Mouse (Mus musculus): ENCODE results near the gene Sik1. TPM values are rescaled to one million over a fixed set of nuclear protein-coding genes. Genes with fewer than 3 reads are reported as not detected.
A peak's percentile ranks its signal among the peaks of the same experiment; 100 is the strongest.

The Sik1 gene
- polyA plus RNA-seq, 1 experiment, result 14.1 TPM

DNA sequence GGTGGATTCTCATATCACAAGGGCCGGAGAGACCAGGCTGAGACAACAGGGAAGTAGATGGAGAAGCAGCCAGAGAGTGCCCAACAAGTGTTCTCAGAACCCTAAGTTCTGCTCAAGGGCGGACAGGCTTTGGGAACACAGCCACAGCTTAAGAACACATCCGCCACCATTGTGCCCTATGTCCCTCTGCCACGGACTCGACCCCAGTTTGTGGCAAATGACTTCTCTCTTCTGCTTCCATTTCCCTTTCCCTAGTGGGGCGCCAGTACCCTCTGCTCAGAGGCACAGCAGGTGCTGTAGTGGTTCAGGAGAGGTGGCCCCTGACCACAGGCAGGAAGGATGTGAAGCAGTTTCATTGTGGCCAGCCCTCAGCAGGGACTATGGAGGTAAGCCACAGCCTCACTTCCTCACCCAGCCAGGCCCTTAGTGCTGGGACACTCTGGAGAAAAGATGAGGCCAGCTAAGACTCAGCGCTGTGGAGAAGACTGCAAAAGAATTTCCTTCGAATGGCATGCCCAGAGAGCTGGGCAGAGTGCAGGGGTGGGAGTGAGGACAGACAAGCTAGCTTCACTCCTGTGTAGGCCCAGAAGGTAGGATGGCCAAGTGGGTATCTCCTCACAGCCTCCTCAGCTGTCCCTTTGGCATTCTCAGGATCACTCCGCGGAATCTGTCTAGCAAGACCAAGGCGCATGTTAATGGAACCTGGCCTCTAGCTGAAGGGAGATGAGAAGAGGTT, 19.9 kb downstream of the Sik1 start:
- no peak for DNase-seq (ENCODE audit: extremely low spot score in 1 of 2, low spot score in 1 of 2)

GRCm38 (mm10) chr17:31834320-31835065, 21.1 kb downstream of the Sik1 start:
- no peak for DNase-seq (ENCODE audit: extremely low spot score in 1 of 2, low spot score in 1 of 2)

DNA sequence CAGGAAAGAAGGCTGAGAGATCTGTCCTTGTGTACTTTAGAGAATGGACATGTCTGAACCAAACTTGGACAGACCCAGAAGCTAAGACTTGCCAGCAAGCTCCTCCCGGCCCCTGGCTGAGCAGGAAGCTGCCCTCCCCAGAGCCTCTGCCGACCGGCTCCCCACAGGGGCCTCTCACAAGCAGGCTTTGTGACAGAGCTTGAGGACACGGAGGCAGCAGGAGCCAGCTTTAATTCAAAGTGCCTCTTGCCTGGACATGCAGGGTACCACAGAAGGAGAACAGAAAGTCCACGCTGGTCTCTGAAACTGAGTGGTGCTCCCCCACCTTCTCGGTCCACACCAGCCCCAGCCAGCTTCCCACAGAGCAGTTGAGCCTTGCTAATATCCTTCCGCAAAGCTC, 21.9 kb downstream of the Sik1 start:
- no peak for DNase-seq (ENCODE audit: extremely low spot score in 1 of 2, low spot score in 1 of 2)

DNA sequence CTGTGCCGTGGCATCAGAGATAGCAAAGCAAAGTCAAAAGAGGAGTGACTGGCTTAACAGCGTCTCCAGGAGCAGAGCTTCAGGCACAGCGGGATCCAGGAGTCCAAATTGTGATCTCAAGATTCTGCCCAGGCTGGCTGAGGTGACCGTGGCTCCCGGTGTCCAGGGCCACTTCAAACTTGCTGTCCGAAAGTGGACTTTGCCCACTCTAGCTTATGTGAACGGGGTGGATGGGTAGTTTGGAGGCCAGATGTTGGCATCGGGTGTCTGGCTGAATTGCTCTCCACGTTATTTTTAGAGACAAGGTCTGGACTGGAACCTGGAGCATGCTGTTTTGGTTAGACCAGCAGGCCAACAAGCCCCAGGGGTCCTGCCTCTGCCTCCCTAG, 23.0 kb downstream of the Sik1 start:
- DNase-seq (ENCODE audit: extremely low spot score in 1 of 2, low spot score in 1 of 2), result no peak

- no peak for DNase-seq (ENCODE audit: extremely low spot score in 1 of 2, low spot score in 1 of 2)
Measured at GRCm38 (mm10) chr17:31831866-31832576, 23.6 kb downstream of the Sik1 start.

DNA sequence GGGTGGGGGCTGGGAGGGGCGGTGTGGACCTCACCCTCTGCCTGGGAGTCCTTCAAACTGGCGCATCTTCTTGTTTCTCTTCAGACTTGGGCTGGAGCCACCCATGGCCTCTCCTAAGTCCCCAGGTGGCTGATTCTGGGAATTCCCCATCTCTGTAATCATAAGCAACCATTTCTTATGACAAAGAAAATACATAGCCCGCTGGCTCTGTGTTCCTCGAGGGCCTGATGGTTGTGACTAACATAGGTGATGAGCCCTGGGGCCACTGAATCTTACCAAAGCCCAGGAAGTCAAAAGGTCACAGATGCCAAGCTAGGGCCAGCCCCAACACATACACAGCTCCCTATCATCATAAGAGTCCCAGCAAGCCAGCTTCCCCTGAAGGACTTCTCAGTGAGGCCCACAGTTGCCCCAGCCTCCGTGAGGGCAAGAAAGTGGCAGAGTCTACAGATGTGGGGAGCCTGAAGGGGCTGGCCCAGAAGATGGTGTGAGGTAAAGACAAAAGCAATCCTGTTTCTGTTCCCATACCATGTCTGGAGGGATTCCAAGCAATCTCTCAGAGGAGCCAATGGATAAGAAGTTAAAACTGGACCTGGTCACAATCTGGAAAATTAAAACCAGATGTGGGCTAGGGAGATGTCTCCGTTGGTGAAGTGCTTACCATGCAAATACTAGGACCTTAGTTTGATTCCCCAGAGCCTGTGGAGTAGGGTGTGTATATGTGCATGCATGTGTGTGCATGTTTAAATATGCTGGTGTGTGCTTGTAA, 24.3 kb downstream of the Sik1 start:
- no peak for DNase-seq (ENCODE audit: extremely low spot score in 1 of 2, low spot score in 1 of 2)

GRCm38 (mm10) chr17:31830506-31831075, 25.0 kb downstream of the Sik1 start:
- no peak for DNase-seq (ENCODE audit: extremely low spot score in 1 of 2, low spot score in 1 of 2)

GRCm38 (mm10) chr17:31828916-31829315, 26.7 kb downstream of the Sik1 start:
- no peak for DNase-seq (ENCODE audit: extremely low spot score in 1 of 2, low spot score in 1 of 2)

DNA sequence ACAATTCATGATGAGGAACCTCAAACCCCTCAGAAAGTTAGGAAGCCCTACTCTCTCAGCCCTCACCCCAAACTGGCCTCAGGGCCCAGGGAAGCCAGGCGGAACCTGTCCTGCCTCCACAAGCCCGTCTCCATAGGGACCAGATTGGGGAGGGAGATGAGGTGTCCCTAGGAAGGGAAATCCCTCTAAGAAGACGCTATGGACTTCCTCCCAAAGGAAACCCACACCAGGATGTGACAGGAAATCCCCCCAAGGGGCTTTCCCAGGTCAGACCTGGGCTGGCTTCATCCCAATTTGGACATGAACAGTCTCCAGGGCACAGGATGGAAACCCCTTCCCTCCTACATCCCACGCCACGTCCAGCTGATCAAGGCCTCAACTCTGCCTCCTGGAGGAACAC, 27.5 kb downstream of the Sik1 start:
- no peak for DNase-seq (ENCODE audit: extremely low spot score in 1 of 2, low spot score in 1 of 2)

DNA sequence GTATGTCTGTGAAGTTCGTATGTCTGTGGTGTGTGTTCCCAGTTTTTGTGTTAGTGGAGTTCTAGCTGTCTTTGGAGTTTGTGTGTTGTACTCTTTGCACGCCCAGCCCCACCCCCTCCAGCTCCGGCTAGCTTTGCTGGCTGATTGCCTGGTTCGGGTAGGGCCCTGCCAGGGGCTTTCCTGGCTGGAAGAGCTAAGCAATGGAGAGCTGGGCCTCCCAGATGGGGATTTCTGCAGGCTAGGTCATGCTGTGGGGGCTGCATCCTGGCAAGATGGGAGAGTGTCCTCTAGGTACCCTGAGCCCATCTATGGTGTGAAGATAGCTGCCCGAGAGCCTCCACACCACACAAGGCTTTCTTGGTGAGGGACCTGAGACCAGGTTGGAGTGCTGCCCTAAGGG, 28.4 kb downstream of the Sik1 start:
- DNase-seq (ENCODE audit: extremely low spot score in 1 of 2, low spot score in 1 of 2), result no peak

DNA sequence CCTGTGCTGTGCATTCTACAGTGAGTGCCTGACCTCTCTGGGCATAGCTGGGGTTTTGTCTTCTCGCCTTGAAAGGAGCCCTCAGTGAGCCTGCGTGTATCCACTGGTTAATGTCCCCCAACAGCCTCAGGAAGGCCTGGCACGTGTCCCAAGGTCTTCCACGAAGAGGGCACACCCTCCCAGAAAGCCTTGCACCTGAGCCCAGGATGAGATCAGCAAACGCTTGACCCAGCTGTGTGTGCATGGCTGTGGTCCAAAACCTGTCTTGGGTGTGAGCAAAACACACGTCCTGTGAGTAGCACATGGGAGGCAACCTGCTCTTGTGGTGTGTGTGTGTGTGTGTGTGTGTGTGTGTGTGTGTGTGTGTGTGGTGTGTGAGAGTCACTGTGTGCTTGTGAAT, 28.9 kb downstream of the Sik1 start:
- DNase-seq (ENCODE audit: extremely low spot score in 1 of 2, low spot score in 1 of 2), result no peak

DNA sequence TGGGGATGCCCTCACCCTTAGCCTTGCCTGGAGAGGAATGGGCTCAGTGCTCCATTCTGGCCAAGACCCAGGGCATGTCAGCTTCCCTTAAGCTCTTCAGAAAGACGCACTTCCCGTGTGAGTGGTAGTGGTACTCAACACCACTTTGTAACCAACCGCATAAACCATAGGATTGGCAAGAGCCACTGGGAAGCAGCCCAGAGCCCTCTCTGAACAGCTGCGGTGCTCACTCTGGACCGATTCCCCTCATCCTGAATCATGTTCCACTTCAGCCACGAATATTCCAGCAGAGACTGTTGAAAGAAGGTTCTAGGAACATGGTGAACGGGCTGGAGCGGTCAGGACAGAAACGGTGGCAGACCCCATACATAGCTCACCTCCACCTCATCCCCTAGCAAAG, 29.9 kb downstream of the Sik1 start:
- DNase-seq (ENCODE audit: extremely low spot score in 1 of 2, low spot score in 1 of 2), result no peak

GRCm38 (mm10) chr17:31824812-31825211, 30.8 kb downstream of the Sik1 start:
- no peak for DNase-seq (ENCODE audit: extremely low spot score in 1 of 2, low spot score in 1 of 2)

DNA sequence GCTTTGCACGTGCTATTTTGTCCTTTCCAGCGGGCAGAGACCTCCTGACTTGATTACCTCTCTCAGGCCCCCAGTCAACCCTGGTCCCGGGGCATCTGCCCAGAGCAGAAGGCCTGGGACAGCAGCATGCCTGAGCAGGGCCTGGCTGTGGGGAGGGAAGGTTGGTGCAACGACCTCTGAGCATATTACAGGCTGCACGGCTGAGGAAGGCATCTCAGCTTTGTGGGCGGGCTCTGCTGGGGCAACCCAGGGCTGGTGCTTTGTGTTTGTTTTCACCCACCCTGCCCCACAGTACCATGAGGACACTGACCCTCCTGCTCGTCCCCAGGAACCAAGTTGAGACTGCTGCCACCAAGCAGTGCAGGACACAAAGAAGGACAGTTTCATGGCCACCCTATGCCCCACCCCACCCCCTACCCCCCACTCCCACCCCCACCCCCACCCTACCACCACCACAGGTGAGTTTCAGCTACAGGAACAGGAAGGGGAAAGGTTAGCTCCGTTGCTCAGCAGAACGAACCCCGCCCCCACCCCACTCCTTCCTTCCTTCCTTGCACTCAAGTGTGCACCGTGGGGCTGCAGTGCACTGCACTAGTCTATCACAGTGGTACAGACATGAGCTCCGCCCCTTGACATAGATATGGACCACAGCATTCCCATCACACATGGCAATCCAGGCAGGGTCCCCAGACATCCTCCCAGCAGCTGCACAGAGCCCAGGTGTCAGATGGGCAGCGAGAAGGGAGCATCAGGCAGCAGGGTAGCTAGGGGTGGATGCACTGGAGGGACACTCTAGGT, 34.3 kb downstream of the Sik1 start:
- no peak for DNase-seq (ENCODE audit: extremely low spot score in 1 of 2, low spot score in 1 of 2)

- DNase-seq (ENCODE audit: extremely low spot score in 1 of 2, low spot score in 1 of 2), result no peak
Measured at GRCm38 (mm10) chr17:31820099-31820846, 35.3 kb downstream of the Sik1 start.

GRCm38 (mm10) chr17:31819372-31819771, 36.2 kb downstream of the Sik1 start:
- no peak for DNase-seq (ENCODE audit: extremely low spot score in 1 of 2, low spot score in 1 of 2)

GRCm38 (mm10) chr17:31817815-31818214, 37.8 kb downstream of the Sik1 start:
- DNase-seq (ENCODE audit: extremely low spot score in 1 of 2, low spot score in 1 of 2), result no peak

DNA sequence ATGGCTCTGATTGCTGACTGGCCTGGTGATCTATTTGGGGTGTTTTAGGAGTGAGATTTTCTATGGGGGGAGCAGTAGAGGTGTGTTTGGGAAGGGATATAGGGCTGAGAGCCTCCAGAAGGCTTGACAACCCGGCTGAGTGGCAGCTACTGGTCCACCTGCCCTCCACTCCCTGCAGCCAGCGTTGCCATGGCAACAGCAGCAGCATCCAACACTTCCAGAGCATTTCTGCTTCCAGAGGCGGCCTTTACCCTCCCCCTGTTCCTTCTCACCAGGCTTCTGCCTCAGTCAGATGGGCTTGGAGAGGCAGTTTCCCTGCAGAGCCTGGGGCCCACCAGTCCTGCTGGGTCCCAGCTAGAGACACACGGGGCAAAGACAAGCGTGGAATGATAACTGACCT, 38.4 kb downstream of the Sik1 start:
- DNase-seq (ENCODE audit: extremely low spot score in 1 of 2, low spot score in 1 of 2), result peak in 1 of 2 experiments; percentile 66

- DNase-seq (ENCODE audit: extremely low spot score in 1 of 2, low spot score in 1 of 2), result peak; percentile 28 to 69
Measured at GRCm38 (mm10) chr17:31814848-31815247, 40.8 kb downstream of the Sik1 start.
